Mouse (Mus musculus): Measurements from ENCODE around the gene Cyb5r1.
"Not testable (repeated sequence)": the region's sequence is repeated elsewhere in the genome, so short reads cannot be mapped to it uniquely, and the experiment has no call there.

Gene Cyb5r1

GRCm38 (mm10) chr1:134414501-134415167 lies 9.3 kb downstream of the Cyb5r1 start:
- no peak for DNase-seq (ENCODE audit: low read depth, low spot score)

- peak; percentile 99 for DNase-seq (ENCODE audit: low read depth, low spot score)
Observed at GRCm38 (mm10) chr1:134415168-134415831, 9.9 kb downstream of the Cyb5r1 start, which contains the start of gene Adipor1. Gene Adipor1 (plus strand): TSS chr1:134415378.

- no peak for DNase-seq (ENCODE audit: low read depth, low spot score)
Observed at GRCm38 (mm10) chr1:134418414-134418975, 13.1 kb downstream of the Cyb5r1 start.

GRCm38 (mm10) chr1:134419176-134419575 lies 13.8 kb downstream of the Cyb5r1 start:
- no peak for DNase-seq (ENCODE audit: low read depth, low spot score)

- DNase-seq (ENCODE audit: low read depth, low spot score): peak; percentile 26
Observed at GRCm38 (mm10) chr1:134419751-134420458, 14.5 kb downstream of the Cyb5r1 start.

- no peak for DNase-seq (ENCODE audit: low read depth, low spot score)
Observed at GRCm38 (mm10) chr1:134423911-134424310, 18.6 kb downstream of the Cyb5r1 start.

GRCm38 (mm10) chr1:134426289-134426688 lies 20.9 kb downstream of the Cyb5r1 start:
- DNase-seq (ENCODE audit: low read depth, low spot score): no peak

- DNase-seq (ENCODE audit: low read depth, low spot score): no peak
Observed at GRCm38 (mm10) chr1:134433002-134433401, 27.6 kb downstream of the Cyb5r1 start.

GRCm38 (mm10) chr1:134433473-134433872 lies 28.1 kb downstream of the Cyb5r1 start:
- no peak for DNase-seq (ENCODE audit: low read depth, low spot score)

GRCm38 (mm10) chr1:134435414-134435813 lies 30.1 kb downstream of the Cyb5r1 start:
- peak; percentile 21 for DNase-seq (ENCODE audit: low read depth, low spot score)

GRCm38 (mm10) chr1:134440437-134440836 lies 35.1 kb downstream of the Cyb5r1 start:
- DNase-seq (ENCODE audit: low read depth, low spot score): no peak

GRCm38 (mm10) chr1:134441737-134442136 lies 36.4 kb downstream of the Cyb5r1 start:
- DNase-seq (ENCODE audit: low read depth, low spot score): not testable (repeated sequence)

- DNase-seq (ENCODE audit: low read depth, low spot score): no peak
Observed at GRCm38 (mm10) chr1:134442394-134442793, 37.0 kb downstream of the Cyb5r1 start.

GRCm38 (mm10) chr1:134443288-134443687 lies 37.9 kb downstream of the Cyb5r1 start:
- DNase-seq (ENCODE audit: low read depth, low spot score): not testable (repeated sequence)

- DNase-seq (ENCODE audit: low read depth, low spot score): no peak
Observed at GRCm38 (mm10) chr1:134445418-134445817, 40.1 kb downstream of the Cyb5r1 start.

GRCm38 (mm10) chr1:134448537-134448936 lies 43.2 kb downstream of the Cyb5r1 start:
- not testable (repeated sequence) for DNase-seq (ENCODE audit: low read depth, low spot score)

GRCm38 (mm10) chr1:134450201-134450600 lies 44.8 kb downstream of the Cyb5r1 start:
- DNase-seq (ENCODE audit: low read depth, low spot score): no peak

- peak; percentile 65 for DNase-seq (ENCODE audit: low read depth, low spot score)
Observed at GRCm38 (mm10) chr1:134450986-134451385, 45.6 kb downstream of the Cyb5r1 start.

- peak; percentile 97 for DNase-seq (ENCODE audit: low read depth, low spot score)
Observed at GRCm38 (mm10) chr1:134454904-134455824, 49.8 kb downstream of the Cyb5r1 start, which contains the start of gene Klhl12. Gene Klhl12 (plus strand): TSS chr1:134455531.

GRCm38 (mm10) chr1:134456060-134456459 lies 50.7 kb downstream of the Cyb5r1 start:
- no peak for DNase-seq (ENCODE audit: low read depth, low spot score)
